Mouse (Mus musculus): Measurements from ENCODE around the gene Atp11c.

DNA sequence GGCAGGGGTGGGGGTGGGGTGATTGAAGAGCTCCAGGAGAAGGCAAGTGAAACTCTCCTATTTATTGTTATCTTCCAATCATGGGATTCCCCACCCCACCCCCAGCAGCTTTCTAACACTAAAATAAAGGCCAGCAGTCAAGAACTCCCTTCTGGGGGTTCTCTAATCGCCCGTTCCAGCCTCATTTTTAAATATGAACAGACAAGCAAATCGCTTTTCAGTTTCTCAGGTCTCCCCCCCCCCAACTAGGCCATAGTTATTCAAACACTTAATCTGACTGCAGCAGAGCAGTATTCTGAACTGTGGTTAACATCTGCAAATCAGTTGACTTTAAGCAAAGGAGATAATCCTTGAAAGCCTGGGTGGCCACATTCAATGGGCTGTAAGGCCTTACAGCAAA lies 409.9 kb downstream of the Atp11c start:
- TF ChIP-seq CTCF (IDR thresholded peaks at IDR 0.05; ENCODE audit: low read depth, low read length) (no peak), POLR2AphosphoS5 (IDR thresholded peaks at IDR 0.05; ENCODE audit: insufficient replicate concordance, low read depth, low read length) (no peak), TAL1 (conservative IDR thresholded peaks at IDR 0.05; ENCODE audit: low read depth, low read length) (no peak)
